Mouse (Mus musculus) CH12.LX (cell line): ENCODE results near the gene Afm. TPM values are rescaled to one million over a fixed set of nuclear protein-coding genes. Genes with fewer than 3 reads are reported as not detected.

Experiments
- DNase-seq: peaks from one replicate; pipeline ENCODE4 v3.0.0-alpha.2; 2013; ENCODE audit errors: extremely low read depth
- H3K27ac ChIP-seq: 2 replicates; pipeline ENCODE4 v1.5.1; 2012; ENCODE audit warnings: low read depth, mild to moderate bottlenecking, control low read depth, moderate library complexity; ENCODE audit not compliant: insufficient read depth
- H3K27me3 ChIP-seq: replicated peaks from 2 replicates; pipeline ENCODE3; 2012; ENCODE audit warnings: inconsistent platforms
- H3K36me3 ChIP-seq, 2 experiments: replicated peaks in 1 of 2; 2 replicates each; pipeline versions ENCODE3 to v1.6.1; 2012; ENCODE audit warnings: inconsistent platforms in 1 of 2, low read length in 1 of 2, mild to moderate bottlenecking in 1 of 2, mixed read lengths in 1 of 2, moderate library complexity in 1 of 2; ENCODE audit not compliant: control insufficient read depth in 1 of 2, insufficient read depth in 1 of 2
- H3K4me1 ChIP-seq, 2 experiments: 2 replicates each; pipeline ENCODE4 v1.6.1; 2012; ENCODE audit warnings: inconsistent platforms in 1 of 2, moderate library complexity in 1 of 2; ENCODE audit not compliant: insufficient read depth in 2 of 2, control insufficient read depth in 1 of 2
- H3K4me2 ChIP-seq: 2 replicates; pipeline ENCODE4 v1.6.1; 2012; ENCODE audit warnings: low read depth, mild to moderate bottlenecking, control low read depth; ENCODE audit not compliant: poor library complexity, insufficient read depth, severe bottlenecking
- H3K4me3 ChIP-seq, 3 experiments: fragments of 150-350 bp in 1 of 3; sonication (generic) in 1 of 3; replicated peaks in 1 of 3; 2 replicates each; pipeline versions ENCODE3 to v1.5.1; 2011 to 2012; ENCODE audit warnings: low read depth in 2 of 3, low read length in 2 of 3, mild to moderate bottlenecking in 2 of 3, moderate library complexity in 2 of 3, control low read depth in 1 of 3, improper control_type of control experiment in 1 of 3, inconsistent platforms in 1 of 3, mixed read lengths in 1 of 3; ENCODE audit not compliant: poor library complexity in 1 of 3
- H3K79me2 ChIP-seq: replicated peaks from 2 replicates; pipeline ENCODE4 v1.6.1; 2012; ENCODE audit warnings: mild to moderate bottlenecking, moderate library complexity; ENCODE audit not compliant: control insufficient read depth, poor library complexity, insufficient read depth, severe bottlenecking; ENCODE audit errors: extremely low read depth
- H3K9ac ChIP-seq: 2 replicates; pipeline ENCODE4 v1.6.1; 2012; ENCODE audit warnings: low read depth, mild to moderate bottlenecking, control low read depth, moderate library complexity; ENCODE audit not compliant: insufficient read depth
- H3K9me3 ChIP-seq: replicated peaks from 2 replicates; pipeline ENCODE3; 2012; ENCODE audit warnings: low read length, inconsistent platforms, mixed read lengths
- CHD1 ChIP-seq: IDR thresholded peaks from 2 replicates; pipeline ENCODE4 v1.6.1; 2012; ENCODE audit warnings: low read depth, low read length, improper control_type of control experiment, inconsistent platforms
- CHD2 ChIP-seq: IDR thresholded peaks from 2 replicates; pipeline ENCODE4 v1.6.1; 2011; ENCODE audit warnings: low read length, improper control_type of control experiment
- CTCF ChIP-seq, 2 experiments: IDR thresholded peaks in 1 of 2; conservative IDR thresholded peaks in 1 of 2; 2 replicates each; pipeline ENCODE4 v1.5.1; 2011 to 2012; ENCODE audit warnings: low read depth in 2 of 2, low read length in 2 of 2, improper control_type of control experiment in 1 of 2, inconsistent platforms in 1 of 2, mild to moderate bottlenecking in 1 of 2, moderate library complexity in 1 of 2
- ELF1 ChIP-seq: IDR thresholded peaks from 2 replicates; pipeline ENCODE4 v1.6.1; 2014; ENCODE audit warnings: low read depth, mild to moderate bottlenecking, inconsistent platforms, low read length, improper control_type of control experiment
- GABPA ChIP-seq: IDR thresholded peaks from 2 replicates; pipeline ENCODE4 v1.6.1; 2012; ENCODE audit warnings: low read depth, low read length, improper control_type of control experiment, inconsistent platforms; ENCODE audit not compliant: insufficient replicate concordance
- HCFC1 ChIP-seq: IDR thresholded peaks from 2 replicates; pipeline ENCODE4 v1.6.1; 2012; ENCODE audit warnings: low read depth, mild to moderate bottlenecking, inconsistent platforms, low read length, improper control_type of control experiment
- IRF4 ChIP-seq: IDR thresholded peaks from 2 replicates; pipeline ENCODE4 v1.6.1; 2014; ENCODE audit warnings: low read depth, mild to moderate bottlenecking, inconsistent platforms, low read length, improper control_type of control experiment
- JUN ChIP-seq: IDR thresholded peaks from 2 replicates; pipeline ENCODE4 v1.6.1; 2011; ENCODE audit warnings: low read depth, mild to moderate bottlenecking, low read length, improper control_type of control experiment, moderate library complexity; ENCODE audit not compliant: insufficient read depth
- KAT2A ChIP-seq: IDR thresholded peaks from 2 replicates; pipeline ENCODE4 v1.6.1; 2012; ENCODE audit warnings: low read length, improper control_type of control experiment, inconsistent platforms; ENCODE audit not compliant: insufficient replicate concordance
- MAX ChIP-seq: IDR thresholded peaks from 2 replicates; pipeline ENCODE4 v1.6.1; 2011; ENCODE audit warnings: low read length, improper control_type of control experiment
- MAZ ChIP-seq: IDR thresholded peaks from 2 replicates; pipeline ENCODE4 v1.6.1; 2012; ENCODE audit warnings: low read depth, mild to moderate bottlenecking, inconsistent platforms, low read length, improper control_type of control experiment, moderate library complexity
- MEF2A ChIP-seq: IDR thresholded peaks from 2 replicates; pipeline ENCODE4 v1.6.1; 2014; ENCODE audit warnings: low read depth, mild to moderate bottlenecking, inconsistent platforms, low read length, improper control_type of control experiment, borderline replicate concordance
- MXI1 ChIP-seq: IDR thresholded peaks from 2 replicates; pipeline ENCODE4 v1.6.1; 2011; ENCODE audit warnings: mild to moderate bottlenecking, low read depth, low read length, improper control_type of control experiment
- NELFE ChIP-seq: IDR thresholded peaks from 2 replicates; pipeline ENCODE4 v1.6.1; 2011; ENCODE audit warnings: low read depth, low read length, improper control_type of control experiment
- PAX5 ChIP-seq: IDR thresholded peaks from 2 replicates; pipeline ENCODE4 v1.6.1; 2012; ENCODE audit warnings: low read length, inconsistent platforms, mixed read lengths
- POLR2A ChIP-seq: IDR thresholded peaks from 2 replicates; pipeline ENCODE4 v1.6.1; 2011; ENCODE audit warnings: low read depth, mild to moderate bottlenecking, improper control_type of control experiment, low read length
- RAD21 ChIP-seq: IDR thresholded peaks from 2 replicates; pipeline ENCODE4 v1.6.1; 2011; ENCODE audit warnings: low read depth, mild to moderate bottlenecking, low read length, improper control_type of control experiment, moderate library complexity
- RCOR1 ChIP-seq: conservative IDR thresholded peaks from 2 replicates; pipeline ENCODE4 v1.6.1; 2012; ENCODE audit warnings: low read depth, mild to moderate bottlenecking, inconsistent platforms, low read length, improper control_type of control experiment
- TBP ChIP-seq: conservative IDR thresholded peaks from 2 replicates; pipeline ENCODE4 v1.6.1; 2011; ENCODE audit warnings: low read depth, low read length, improper control_type of control experiment
- TCF12 ChIP-seq: IDR thresholded peaks from 2 replicates; pipeline ENCODE4 v1.6.1; 2014; ENCODE audit warnings: low read depth, mild to moderate bottlenecking, inconsistent platforms, low read length, improper control_type of control experiment
- USF1 ChIP-seq: IDR thresholded peaks from 2 replicates; pipeline ENCODE4 v1.6.1; 2014; ENCODE audit warnings: low read depth, mild to moderate bottlenecking, inconsistent platforms, low read length, improper control_type of control experiment
- ZC3H11A ChIP-seq: IDR thresholded peaks from 2 replicates; pipeline ENCODE4 v1.6.1; 2012; ENCODE audit warnings: low read depth, mild to moderate bottlenecking, inconsistent platforms, low read length, improper control_type of control experiment
- ZNF384 ChIP-seq: IDR thresholded peaks from 2 replicates; pipeline ENCODE4 v1.6.1; 2012; ENCODE audit warnings: low read depth, low read length, improper control_type of control experiment, inconsistent platforms
- dilution Hi-C: fragments of 300-500 bp; cut with MboI; formaldehyde crosslinking; loops from 2 replicates; pipeline ENCODE4 v1.14.3; 2020; ENCODE audit warnings: low sequenced_read_pairs; ENCODE audit not compliant: extremely low pct_unique_long_range_greater_than_20kb, extremely low pct_ligation_motif_present
- in situ Hi-C: fragments of 300-500 bp; cut with MboI; formaldehyde crosslinking; loops from 3 replicates; pipeline ENCODE4 v1.14.3; 2019; ENCODE audit warnings: low sequenced_read_pairs, low pct_ligation_motif_present, low pct_unique_long_range_greater_than_20kb, mixed read lengths
- polyA plus RNA-seq: library from polyadenylated mRNA; unstranded; fragments of >175 nt; gene quantifications from 2 replicates; pipeline ENCODE4 v1.2.1, GENCODE M21; 2012; ENCODE audit warnings: low read depth; ENCODE audit not compliant: insufficient read length
- total RNA-seq, 2 experiments: library from RNA; depleted of rRNA; stranded (reverse); fragments of 300-350 nt in 1 of 2; fragments of >200 nt in 1 of 2; gene quantifications; 2 replicates each; pipeline ENCODE4 v1.2.3; 2012 to 2014

Afm gene
- total and polyA plus RNA-seq, 3 experiments: not detected

- Histone ChIP-seq H3K4me3 (no peak overlapping the region), H3K4me2 (no peak overlapping the region), H3K4me1 (0 out of 4 replicates have a peak, but pooled peaks cover 0 to 6% of the 10 kb centered on the region in 2 experiments), H3K79me2 (no peaks in the 10 kb centered on the region), H3K9ac (no peak overlapping the region), H3K36me3 (no peaks in the 10 kb centered on the region), H3K9me3 (no peaks in the 10 kb centered on the region), H3K27ac (no peak overlapping the region), H3K27me3 (no peaks in the 10 kb centered on the region)
- DNase-seq: no peak
- in situ Hi-C loops: no loop called here
- dilution Hi-C loops: no loop called here
- TF ChIP-seq ELF1: no peak
- TF ChIP-seq KAT2A: no peak
- no peak for TF ChIP-seq IRF4
- no peak for TF ChIP-seq JUN
- no peak for TF ChIP-seq CTCF (conservative IDR thresholded peaks at IDR 0.05 in 1 of 2, IDR thresholded peaks at IDR 0.05 in 1 of 2; ENCODE audit: low read depth in 2 of 2, low read length in 2 of 2)
- TF ChIP-seq CHD1: no peak
- TF ChIP-seq RCOR1: no peak
- TF ChIP-seq MAZ: no peak
- no peak for TF ChIP-seq RAD21
- no peak for TF ChIP-seq TBP
- TF ChIP-seq GABPA: no peak
- no peak for TF ChIP-seq NELFE
- TF ChIP-seq CHD2: no peak
- no peak for TF ChIP-seq TCF12
- TF ChIP-seq POLR2A: no peak
- TF ChIP-seq, all 38 proteins: peak for 0
Observed at GRCm38 (mm10) chr5:90562880-90563279, 44.1 kb downstream of the Afm start.

DNA sequence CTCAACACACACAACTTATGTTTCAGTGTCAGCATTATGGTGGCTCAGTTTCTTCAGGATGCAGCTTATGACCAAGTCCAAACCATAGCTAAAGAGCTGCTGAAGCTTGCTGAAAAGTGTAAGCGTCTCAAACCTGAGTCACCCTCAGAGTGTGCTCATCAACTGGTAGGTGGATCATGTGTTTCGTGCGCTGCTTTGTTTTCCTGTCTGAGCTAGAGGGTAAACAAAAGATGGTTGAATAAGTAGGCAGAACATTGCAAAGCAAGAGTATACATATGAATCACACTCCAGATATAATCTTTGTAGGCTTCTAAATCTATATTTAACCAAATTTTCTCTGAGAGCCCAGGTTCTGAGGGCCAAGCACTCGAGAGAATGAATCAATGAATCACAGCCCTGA lies 45.4 kb downstream of the Afm start:
- dilution Hi-C loops: no loop called here
- Histone ChIP-seq H3K79me2 (no peaks in the 10 kb centered on the region), H3K4me2 (no peak overlapping the region), H3K9me3 (no peaks in the 10 kb centered on the region), H3K4me1 (0 out of 4 replicates have a peak, but pooled peaks cover 0 to 6% of the 10 kb centered on the region in 2 experiments), H3K9ac (no peak overlapping the region), H3K4me3 (no peak overlapping the region), H3K27me3 (no peaks in the 10 kb centered on the region), H3K36me3 (no peaks in the 10 kb centered on the region), H3K27ac (no peak overlapping the region)
- in situ Hi-C loops: no loop called here
- TF ChIP-seq USF1: no peak
- TF ChIP-seq JUN: no peak
- no peak for TF ChIP-seq MAZ
- TF ChIP-seq ZC3H11A: no peak
- no peak for TF ChIP-seq RAD21
- no peak for TF ChIP-seq CTCF (conservative IDR thresholded peaks at IDR 0.05 in 1 of 2, IDR thresholded peaks at IDR 0.05 in 1 of 2; ENCODE audit: low read depth in 2 of 2, low read length in 2 of 2)
- no peak for TF ChIP-seq ZNF384
- no peak for TF ChIP-seq MEF2A
- TF ChIP-seq HCFC1: no peak
- no peak for TF ChIP-seq MAX
- no peak for TF ChIP-seq PAX5
- TF ChIP-seq GABPA: no peak
- no peak for TF ChIP-seq MXI1
- TF ChIP-seq ELF1: no peak
- DNase-seq: no peak
